13 mouse cellular contexts compared by ENCODE assay signal in the genomic region with DNA sequence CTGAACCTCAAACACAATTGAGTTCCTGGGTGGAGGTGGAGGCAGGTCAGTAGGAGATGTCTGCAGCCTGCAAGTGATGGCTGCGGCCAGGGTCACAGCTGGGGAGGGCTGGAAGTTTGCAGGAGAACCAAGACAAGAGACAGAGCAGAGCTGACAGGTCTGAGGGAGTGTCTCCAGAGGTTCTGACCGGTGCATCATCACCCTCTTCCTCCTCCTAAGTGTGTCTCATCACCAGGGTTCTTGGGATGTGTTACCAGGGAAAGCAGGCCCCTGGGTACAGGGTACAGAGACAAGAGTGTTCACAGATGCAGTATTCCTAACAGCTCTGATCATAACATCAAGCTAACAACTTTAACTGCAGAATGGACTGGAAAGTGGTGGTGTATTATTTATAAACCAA.
DNase-seq lines count a peak whose midpoint lies in the region; ATAC-seq lines count a peak whose summit lies in the region.
"Had no signal": no experiment of that assay in that cellular context is flagged by ENCODE, and none has a peak within 500 bp of the region (broad histone marks: within the 10 kb centered on the region; RNA-seq: fewer than 3 reads in every experiment).

No protein-coding gene starts in this region.

- DNase-seq in heart, postnatal 4 days = no peak
- no peak for DNase-seq in midbrain, embryonic 10.5 days (ENCODE audit: low spot score)
- no peak for DNase-seq in yolk sac, embryonic 10.5 days (ENCODE audit: low spot score)
- no peak for DNase-seq in kidney, postnatal 36 days
- DNase-seq: cerebellum, postnatal 14 days; midbrain, embryonic 14.5 days; thymus, postnatal 4 days had no signal

- ATAC-seq in heart, embryonic 12.5 days (ENCODE audit: insufficient number of reproducible peaks, low FRiP score) = no peak
- no peak for ATAC-seq in midbrain, embryonic 13.5 days
- ATAC-seq in heart, embryonic 16.5 days (replicated peaks; ENCODE audit: extremely low read depth, insufficient read depth, low FRiP score) = no peak
- ATAC-seq: CD4-positive, CD25-positive, alpha-beta regulatory T cell, adult 4 months had no signal

- H3K4me1 ChIP-seq in heart, embryonic 12.5 days (replicated peaks) = peaks cover 14% of the 10 kb centered on the region
- peaks cover 15% of the 10 kb centered on the region for H3K4me1 ChIP-seq in midbrain, embryonic 10.5 days
- H3K4me1 ChIP-seq in midbrain, embryonic 13.5 days (replicated peaks) = no peaks in the 10 kb centered on the region
- H3K4me1 ChIP-seq in heart, embryonic 16.5 days (ENCODE audit: control insufficient read depth, insufficient read depth, low read length) = peaks cover 4% of the 10 kb centered on the region

- 18% methylated on average over 2 of the region's 2 CpGs for WGBS in heart, embryonic 12.5 days
- WGBS in midbrain, embryonic 10.5 days = 68% methylated on average over 2 of the region's 2 CpGs
- WGBS in midbrain, embryonic 13.5 days = 52% methylated on average over 2 of the region's 2 CpGs
- WGBS in heart, embryonic 16.5 days = 32% methylated on average over 2 of the region's 2 CpGs

- no peaks in the 10 kb centered on the region for H3K9me3 ChIP-seq in heart, embryonic 12.5 days (replicated peaks)
- no peaks in the 10 kb centered on the region for H3K9me3 ChIP-seq in midbrain, embryonic 10.5 days (replicated peaks)
- H3K9me3 ChIP-seq in midbrain, embryonic 13.5 days = no peaks in the 10 kb centered on the region
- no peaks in the 10 kb centered on the region for H3K9me3 ChIP-seq in heart, embryonic 16.5 days (replicated peaks; ENCODE audit: control insufficient read depth, low read length)
- H3K9me3 ChIP-seq: forebrain, embryonic 12.5 days; limb, embryonic 15.5 days had no signal

- H3K36me3 ChIP-seq in heart, embryonic 12.5 days = no peaks in the 10 kb centered on the region
- no peaks in the 10 kb centered on the region for H3K36me3 ChIP-seq in midbrain, embryonic 10.5 days
- H3K36me3 ChIP-seq in midbrain, embryonic 13.5 days = no peaks in the 10 kb centered on the region
- no peaks in the 10 kb centered on the region for H3K36me3 ChIP-seq in heart, embryonic 16.5 days (ENCODE audit: control insufficient read depth, insufficient read depth)
- H3K36me3 ChIP-seq: forebrain, embryonic 12.5 days; limb, embryonic 15.5 days had no signal

- no peak overlapping the region for H3K9ac ChIP-seq in heart, embryonic 12.5 days
- no peak overlapping the region for H3K9ac ChIP-seq in midbrain, embryonic 13.5 days (replicated peaks)
- H3K9ac ChIP-seq in heart, embryonic 16.5 days (ENCODE audit: low read length) = no peak overlapping the region
- H3K9ac ChIP-seq: forebrain, embryonic 12.5 days; limb, embryonic 15.5 days had no signal

- 0 out of 2 replicates have a peak overlapping the region, but pooled peaks have one; percentile 11 for H3K27ac ChIP-seq in heart, embryonic 12.5 days (ENCODE audit: poor library complexity, severe bottlenecking)
- H3K27ac ChIP-seq in midbrain, embryonic 10.5 days (replicated peaks) = peak overlapping the region; percentile 43
- no peak overlapping the region for H3K27ac ChIP-seq in midbrain, embryonic 13.5 days
- peak overlapping the region; percentile 9; the same call in 1 of the 2 replicates for H3K27ac ChIP-seq in heart, embryonic 16.5 days (ENCODE audit: low read length)
- H3K27ac ChIP-seq: forebrain, embryonic 12.5 days; limb, embryonic 15.5 days had no signal

- no peak overlapping the region for H3K4me3 ChIP-seq in heart, embryonic 12.5 days
- H3K4me3 ChIP-seq in midbrain, embryonic 10.5 days = no peak overlapping the region
- H3K4me3 ChIP-seq in midbrain, embryonic 13.5 days (replicated peaks) = no peak overlapping the region
- no peak overlapping the region for H3K4me3 ChIP-seq in heart, embryonic 16.5 days (ENCODE audit: low read length)
- H3K4me3 ChIP-seq: forebrain, embryonic 12.5 days; limb, embryonic 15.5 days had no signal

- no peak overlapping the region for H3K4me2 ChIP-seq in heart, embryonic 12.5 days
- no peak overlapping the region for H3K4me2 ChIP-seq in midbrain, embryonic 13.5 days (replicated peaks)
- no peak overlapping the region for H3K4me2 ChIP-seq in heart, embryonic 16.5 days (ENCODE audit: low read depth, low read length)
- H3K4me2 ChIP-seq: forebrain, embryonic 12.5 days; limb, embryonic 15.5 days had no signal

- H3K27me3 ChIP-seq in heart, embryonic 12.5 days (replicated peaks) = no peaks in the 10 kb centered on the region
- no peaks in the 10 kb centered on the region for H3K27me3 ChIP-seq in midbrain, embryonic 10.5 days (ENCODE audit: low read depth, poor library complexity, severe bottlenecking)
- H3K27me3 ChIP-seq in midbrain, embryonic 13.5 days = no peaks in the 10 kb centered on the region
- H3K27me3 ChIP-seq in heart, embryonic 16.5 days (ENCODE audit: control insufficient read depth, insufficient read depth, low read length) = no peaks in the 10 kb centered on the region
- H3K27me3 ChIP-seq: forebrain, embryonic 12.5 days; limb, embryonic 15.5 days had no signal
